Mouse (Mus musculus): ENCODE data around the gene Plg. TPM values are rescaled to one million over a fixed set of nuclear protein-coding genes. Genes with fewer than 3 reads are reported as not detected.
A peak's percentile ranks its signal among the peaks of the same experiment; 100 is the strongest.

Gene Plg
- polyA plus RNA-seq, 2 experiments, result 0.20 TPM; not detected in 1

GRCm38 (mm10) chr17:12364426-12364735 lies 14.0 kb upstream of the Plg start:
- H3K9ac ChIP-seq (ENCODE audit: low read depth, low read length, severe bottlenecking), result no peak overlapping the region
- WGBS, result 66% methylated on average over 8 of the region's 8 CpGs
- no peaks in the 10 kb centered on the region for H3K9me3 ChIP-seq (ENCODE audit: control insufficient read depth, low read length)
- no peak overlapping the region for H3K4me3 ChIP-seq (replicated peaks; ENCODE audit: low read length)
- TF ChIP-seq POLR2A (IDR thresholded peaks at IDR 0.05; ENCODE audit: borderline replicate concordance, extremely low read depth, insufficient read depth, insufficient read length), result no peak
- no peaks in the 10 kb centered on the region for H3K36me3 ChIP-seq (ENCODE audit: control insufficient read depth, insufficient read depth, low read length)
- H3K4me2 ChIP-seq (replicated peaks; ENCODE audit: low read depth, low read length, severe bottlenecking), result no peak overlapping the region
- DNase-seq (ENCODE audit: low spot score) (no peak), ATAC-seq (ENCODE audit: low FRiP score, low read depth) (no peak)
- no peaks in the 10 kb centered on the region for H3K27me3 ChIP-seq (ENCODE audit: control insufficient read depth, insufficient read depth, low read length)
- H3K4me1 ChIP-seq (ENCODE audit: control insufficient read depth, insufficient read depth, low read length), result no peaks in the 10 kb centered on the region
- H3K27ac ChIP-seq (replicated peaks; ENCODE audit: low read depth, low read length), result no peak overlapping the region

GRCm38 (mm10) chr17:12367373-12367930 lies 11.0 kb upstream of the Plg start:
- H3K9ac ChIP-seq (ENCODE audit: low read depth, low read length, severe bottlenecking), result no peak overlapping the region
- no peak overlapping the region for H3K4me2 ChIP-seq (replicated peaks; ENCODE audit: low read depth, low read length, severe bottlenecking)
- peak; percentile 80 for DNase-seq (ENCODE audit: low spot score)
- no peak for TF ChIP-seq POLR2A (IDR thresholded peaks at IDR 0.05; ENCODE audit: borderline replicate concordance, extremely low read depth, insufficient read depth, insufficient read length)
- no peaks in the 10 kb centered on the region for H3K36me3 ChIP-seq (ENCODE audit: control insufficient read depth, insufficient read depth, low read length)
- no peaks in the 10 kb centered on the region for H3K9me3 ChIP-seq (ENCODE audit: control insufficient read depth, low read length)
- H3K27ac ChIP-seq (replicated peaks; ENCODE audit: low read depth, low read length), result no peak overlapping the region
- peak; percentile 80 for ATAC-seq (ENCODE audit: low FRiP score, low read depth)
- 42% methylated on average over 5 of the region's 5 CpGs for WGBS
- H3K4me1 ChIP-seq (ENCODE audit: control insufficient read depth, insufficient read depth, low read length), result 0 out of 2 replicates have a peak, but pooled peaks cover 2% of the 10 kb centered on the region
- H3K4me3 ChIP-seq (replicated peaks; ENCODE audit: low read length), result no peak overlapping the region
- no peaks in the 10 kb centered on the region for H3K27me3 ChIP-seq (ENCODE audit: control insufficient read depth, insufficient read depth, low read length)

GRCm38 (mm10) chr17:12369393-12369792 lies 9.0 kb upstream of the Plg start:
- ATAC-seq (ENCODE audit: low FRiP score, low read depth) (no peak), DNase-seq (ENCODE audit: low spot score) (no peak)
- Histone ChIP-seq H3K9ac (ENCODE audit: low read depth, low read length, severe bottlenecking) (no peak overlapping the region), H3K4me3 (replicated peaks; ENCODE audit: low read length) (no peak overlapping the region), H3K27ac (replicated peaks; ENCODE audit: low read depth, low read length) (no peak overlapping the region), H3K4me1 (ENCODE audit: control insufficient read depth, insufficient read depth, low read length) (0 out of 2 replicates have a peak, but pooled peaks cover 2% of the 10 kb centered on the region), H3K4me2 (replicated peaks; ENCODE audit: low read depth, low read length, severe bottlenecking) (no peak overlapping the region), H3K27me3 (ENCODE audit: control insufficient read depth, insufficient read depth, low read length) (no peaks in the 10 kb centered on the region), H3K36me3 (ENCODE audit: control insufficient read depth, insufficient read depth, low read length) (no peaks in the 10 kb centered on the region), H3K9me3 (ENCODE audit: control insufficient read depth, low read length) (no peaks in the 10 kb centered on the region)
- no peak for TF ChIP-seq POLR2A (IDR thresholded peaks at IDR 0.05; ENCODE audit: borderline replicate concordance, extremely low read depth, insufficient read depth, insufficient read length)
- 47% methylated on average over 5 of the region's 5 CpGs for WGBS

GRCm38 (mm10) chr17:12370289-12370688 lies 8.1 kb upstream of the Plg start:
- peak; percentile 36; the same call in 1 of the 2 replicates for ATAC-seq (ENCODE audit: low FRiP score, low read depth)
- 66% methylated on average over 4 of the region's 4 CpGs for WGBS
- TF ChIP-seq POLR2A (IDR thresholded peaks at IDR 0.05; ENCODE audit: borderline replicate concordance, extremely low read depth, insufficient read depth, insufficient read length), result no peak

GRCm38 (mm10) chr17:12371310-12371925 lies 7.0 kb upstream of the Plg start:
- Histone ChIP-seq H3K9me3 (ENCODE audit: control insufficient read depth, low read length) (no peaks in the 10 kb centered on the region), H3K27ac (replicated peaks; ENCODE audit: low read depth, low read length) (no peak overlapping the region), H3K4me2 (replicated peaks; ENCODE audit: low read depth, low read length, severe bottlenecking) (0 out of 2 replicates have a peak overlapping the region, but pooled peaks have one; percentile 15), H3K9ac (ENCODE audit: low read depth, low read length, severe bottlenecking) (no peak overlapping the region), H3K4me1 (ENCODE audit: control insufficient read depth, insufficient read depth, low read length) (0 out of 2 replicates have a peak, but pooled peaks cover 2% of the 10 kb centered on the region), H3K27me3 (ENCODE audit: control insufficient read depth, insufficient read depth, low read length) (no peaks in the 10 kb centered on the region), H3K4me3 (replicated peaks; ENCODE audit: low read length) (no peak overlapping the region), H3K36me3 (ENCODE audit: control insufficient read depth, insufficient read depth, low read length) (no peaks in the 10 kb centered on the region)
- DNase-seq (ENCODE audit: low spot score) (peak; percentile 58), ATAC-seq (ENCODE audit: low FRiP score, low read depth) (no peak)
- 31% methylated on average over 10 of the region's 10 CpGs for WGBS
- no peak for TF ChIP-seq POLR2A (IDR thresholded peaks at IDR 0.05; ENCODE audit: borderline replicate concordance, extremely low read depth, insufficient read depth, insufficient read length)

More at GRCm38 (mm10) chr17:12370289-12370688, 8.1 kb upstream of the Plg start:
- no peak overlapping the region for H3K4me3 ChIP-seq (replicated peaks; ENCODE audit: low read length)
- no peak overlapping the region for H3K4me2 ChIP-seq (replicated peaks; ENCODE audit: low read depth, low read length, severe bottlenecking)
- no peaks in the 10 kb centered on the region for H3K9me3 ChIP-seq (ENCODE audit: control insufficient read depth, low read length)
- no peak overlapping the region for H3K9ac ChIP-seq (ENCODE audit: low read depth, low read length, severe bottlenecking)
- H3K27me3 ChIP-seq (ENCODE audit: control insufficient read depth, insufficient read depth, low read length), result no peaks in the 10 kb centered on the region
- DNase-seq (ENCODE audit: low spot score), result no peak
- H3K4me1 ChIP-seq (ENCODE audit: control insufficient read depth, insufficient read depth, low read length), result 0 out of 2 replicates have a peak, but pooled peaks cover 2% of the 10 kb centered on the region
- no peaks in the 10 kb centered on the region for H3K36me3 ChIP-seq (ENCODE audit: control insufficient read depth, insufficient read depth, low read length)
- no peak overlapping the region for H3K27ac ChIP-seq (replicated peaks; ENCODE audit: low read depth, low read length)

Data from limb, embryonic 14.5 days (tissue).